Mouse (Mus musculus) liver, embryonic 12.5 days (tissue): ENCODE measurements around the gene Pcyt2. TPM values are rescaled to one million over a fixed set of nuclear protein-coding genes. Genes with fewer than 3 reads are reported as not detected.

Experiments used
- ATAC-seq: fragments of 200-750 bp; cut with Nextera tagmentation; 2 replicates; pipeline ENCODE4 v1.8.0; 2017; ENCODE audit warnings: moderate number of reproducible peaks, mild to moderate bottlenecking, moderate library complexity
- H3K27ac ChIP-seq: fragments of 300-500 bp; sonication (generic); 2 replicates; pipeline ENCODE4 v1.5.1; 2016; ENCODE audit warnings: mild to moderate bottlenecking
- H3K27me3 ChIP-seq: fragments of 300-500 bp; sonication (generic); replicated peaks from 2 replicates; pipeline ENCODE4 v1.6.1; 2016; ENCODE audit warnings: mild to moderate bottlenecking, moderate library complexity
- H3K36me3 ChIP-seq: fragments of 300-500 bp; sonication (generic); 2 replicates; pipeline ENCODE4 v1.6.1; 2016; ENCODE audit warnings: mild to moderate bottlenecking, moderate library complexity
- H3K4me1 ChIP-seq: fragments of 300-500 bp; sonication (generic); 2 replicates; pipeline ENCODE4 v1.6.1; 2016
- H3K4me2 ChIP-seq: fragments of 300-500 bp; sonication (generic); 2 replicates; pipeline ENCODE4 v1.6.1; 2016; ENCODE audit warnings: mild to moderate bottlenecking, moderate library complexity
- H3K4me3 ChIP-seq: fragments of 300-500 bp; sonication (generic); 2 replicates; pipeline ENCODE4 v1.5.1; 2016; ENCODE audit warnings: mild to moderate bottlenecking, moderate library complexity
- H3K9ac ChIP-seq: fragments of 300-500 bp; sonication (generic); 2 replicates; pipeline ENCODE4 v1.6.1; 2016; ENCODE audit warnings: mild to moderate bottlenecking, moderate library complexity
- H3K9me3 ChIP-seq: fragments of 300-500 bp; sonication (generic); replicated peaks from 2 replicates; pipeline ENCODE4 v1.6.1; 2016; ENCODE audit warnings: mild to moderate bottlenecking, moderate library complexity
- WGBS: fragments of 180-500 bp; shearing (Covaris S2); methylation state at CpG from one replicate; pipeline ENCODE4 v1.1.7; 2016; ENCODE audit not compliant: insufficient replicate concordance; 5-methylcytosine and 5-hydroxymethylcytosine counted together
- polyA plus RNA-seq: library from polyadenylated mRNA; unstranded; fragments of >200 nt; fragmentation: Nextera tagmentation; extraction: Ambion mirVana; gene quantifications from 2 replicates; pipeline ENCODE4 v1.2.1, GENCODE M21; 2016

Pcyt2 gene
- polyA plus RNA-seq, 1 experiment from 2014 or later, result 135 TPM

- no peak overlapping the region for H3K9ac ChIP-seq
- peak overlapping the region; percentile 67 for H3K27ac ChIP-seq
- peaks cover 46% of the 10 kb centered on the region for H3K36me3 ChIP-seq
- no peak for ATAC-seq
- no peaks in the 10 kb centered on the region for H3K27me3 ChIP-seq
- H3K9me3 ChIP-seq, result no peaks in the 10 kb centered on the region
- H3K4me3 ChIP-seq, result no peak overlapping the region
- peaks cover 66% of the 10 kb centered on the region for H3K4me1 ChIP-seq
- no peak overlapping the region for H3K4me2 ChIP-seq
Measured at GRCm38 (mm10) chr11:120575940-120576339, 41.8 kb downstream of the Pcyt2 start.

- Histone ChIP-seq H3K9ac (no peak overlapping the region), H3K27ac (peak overlapping the region; percentile 69; the same call in 1 of the 2 replicates), H3K27me3 (no peaks in the 10 kb centered on the region), H3K36me3 (peaks cover 51% of the 10 kb centered on the region), H3K4me2 (peak overlapping the region; percentile 96), H3K4me3 (0 out of 2 replicates have a peak overlapping the region, but pooled peaks have one; percentile 93), H3K4me1 (peaks cover 66% of the 10 kb centered on the region), H3K9me3 (no peaks in the 10 kb centered on the region)
- 77% methylated on average over 2 of the region's 2 CpGs for WGBS
- no peak for ATAC-seq
Measured at GRCm38 (mm10) chr11:120575046-120575445, 42.7 kb downstream of the Pcyt2 start.

- H3K27ac ChIP-seq, result peak overlapping the region; percentile 69
- H3K36me3 ChIP-seq, result peaks cover 51% of the 10 kb centered on the region
Measured at GRCm38 (mm10) chr11:120574278-120574600, 43.5 kb downstream of the Pcyt2 start.

GRCm38 (mm10) chr11:120573585-120574277 lies 44.0 kb downstream of the Pcyt2 start:
- no peak for ATAC-seq

More at GRCm38 (mm10) chr11:120574278-120574600, 43.5 kb downstream of the Pcyt2 start:
- Histone ChIP-seq H3K9ac (peak overlapping the region; percentile 95), H3K4me1 (peaks cover 60% of the 10 kb centered on the region), H3K27me3 (no peaks in the 10 kb centered on the region), H3K4me3 (peak overlapping the region; percentile 93), H3K9me3 (no peaks in the 10 kb centered on the region), H3K4me2 (peak overlapping the region; percentile 96)
- no peak for ATAC-seq
- WGBS, result 34% methylated on average over 5 of the region's 5 CpGs

GRCm38 (mm10) chr11:120572752-120573584 lies 44.8 kb downstream of the Pcyt2 start, which contains the start of gene P4hb:
Gene P4hb, minus strand, starts transcription at chr11:120573253.
- peak within 1 kb of the TSS; percentile 95 for H3K9ac ChIP-seq
- WGBS, result under 1% methylated on average over 94 of the region's 94 CpGs
- ATAC-seq, result peak; percentile 94
- H3K27ac ChIP-seq, result peak within 1 kb of the TSS; percentile 90
- H3K4me1 ChIP-seq, result peaks cover 49% of the 10 kb centered on the region
- H3K9me3 ChIP-seq, result no peaks in the 10 kb centered on the region
- H3K36me3 ChIP-seq, result peaks cover 51% of the 10 kb centered on the region
- H3K27me3 ChIP-seq, result no peaks in the 10 kb centered on the region
- peak within 1 kb of the TSS; percentile 93 for H3K4me3 ChIP-seq
- peak within 1 kb of the TSS; percentile 96 for H3K4me2 ChIP-seq

More at GRCm38 (mm10) chr11:120573585-120574277, 44.0 kb downstream of the Pcyt2 start:
- Histone ChIP-seq H3K27ac (peak overlapping the region; percentile 90), H3K4me3 (peak overlapping the region; percentile 93), H3K36me3 (peaks cover 51% of the 10 kb centered on the region), H3K9ac (peak overlapping the region; percentile 95), H3K4me2 (peak overlapping the region; percentile 96), H3K27me3 (no peaks in the 10 kb centered on the region), H3K9me3 (no peaks in the 10 kb centered on the region), H3K4me1 (peaks cover 55% of the 10 kb centered on the region)
- WGBS, result under 1% methylated on average over 23 of the region's 23 CpGs

- Histone ChIP-seq H3K9ac (peak overlapping the region; percentile 95), H3K9me3 (no peaks in the 10 kb centered on the region), H3K4me1 (peaks cover 49% of the 10 kb centered on the region), H3K27me3 (no peaks in the 10 kb centered on the region), H3K4me3 (peak overlapping the region; percentile 93), H3K27ac (peak overlapping the region; percentile 90), H3K36me3 (peaks cover 51% of the 10 kb centered on the region), H3K4me2 (peak overlapping the region; percentile 96)
- 0% methylated on average over 19 of the region's 24 CpGs for WGBS
- ATAC-seq, result peak; percentile 13
Measured at GRCm38 (mm10) chr11:120572417-120572751, 45.4 kb downstream of the Pcyt2 start.

- Histone ChIP-seq H3K9ac (peak overlapping the region; percentile 95), H3K36me3 (peaks cover 51% of the 10 kb centered on the region), H3K27ac (peak overlapping the region; percentile 90), H3K4me2 (peak overlapping the region; percentile 96), H3K9me3 (no peaks in the 10 kb centered on the region), H3K27me3 (no peaks in the 10 kb centered on the region), H3K4me1 (peaks cover 44% of the 10 kb centered on the region), H3K4me3 (peak overlapping the region; percentile 93)
- 5% methylated on average over 11 of the region's 11 CpGs for WGBS
- ATAC-seq, result no peak
Measured at GRCm38 (mm10) chr11:120571754-120572416, 45.9 kb downstream of the Pcyt2 start.

- Histone ChIP-seq H3K4me1 (peaks cover 39% of the 10 kb centered on the region), H3K36me3 (peaks cover 54% of the 10 kb centered on the region), H3K27me3 (no peaks in the 10 kb centered on the region), H3K4me3 (peak overlapping the region; percentile 93), H3K27ac (peak overlapping the region; percentile 90; the same call in 1 of the 2 replicates), H3K9me3 (no peaks in the 10 kb centered on the region), H3K4me2 (peak overlapping the region; percentile 96), H3K9ac (peak overlapping the region; percentile 95)
- WGBS, result 30% methylated on average over 3 of the region's 3 CpGs
- ATAC-seq, result no peak
Measured at GRCm38 (mm10) chr11:120571122-120571521, 46.6 kb downstream of the Pcyt2 start.

- Histone ChIP-seq H3K9me3 (no peaks in the 10 kb centered on the region), H3K4me3 (no peak overlapping the region), H3K27ac (no peak overlapping the region), H3K27me3 (no peaks in the 10 kb centered on the region), H3K4me2 (no peak overlapping the region), H3K36me3 (peaks cover 82% of the 10 kb centered on the region), H3K9ac (no peak overlapping the region), H3K4me1 (peaks cover 26% of the 10 kb centered on the region)
- 90% methylated on average over 6 of the region's 6 CpGs for WGBS
- ATAC-seq, result no peak
Measured at GRCm38 (mm10) chr11:120568324-120568723, 49.4 kb downstream of the Pcyt2 start.

- WGBS, result 86% methylated on average over 9 of the region's 9 CpGs
- Histone ChIP-seq H3K27me3 (no peaks in the 10 kb centered on the region), H3K9ac (no peak overlapping the region), H3K27ac (no peak overlapping the region), H3K4me1 (peaks cover 3% of the 10 kb centered on the region; the same call in 1 of the 2 replicates), H3K4me3 (no peak overlapping the region), H3K9me3 (no peaks in the 10 kb centered on the region), H3K36me3 (peaks cover 99% of the 10 kb centered on the region), H3K4me2 (no peak overlapping the region)
- ATAC-seq, result no peak
Measured at GRCm38 (mm10) chr11:120565114-120565513, 52.6 kb downstream of the Pcyt2 start.

GRCm38 (mm10) chr11:120562949-120563348 lies 54.8 kb downstream of the Pcyt2 start:
- H3K36me3 ChIP-seq, result peaks cover 92% of the 10 kb centered on the region
- no peak for ATAC-seq
- no peaks in the 10 kb centered on the region for H3K4me1 ChIP-seq
- no peaks in the 10 kb centered on the region for H3K27me3 ChIP-seq
- no peak overlapping the region for H3K9ac ChIP-seq
- no peak overlapping the region for H3K4me2 ChIP-seq
- 86% methylated on average over 13 of the region's 13 CpGs for WGBS
- no peak overlapping the region for H3K27ac ChIP-seq
- no peaks in the 10 kb centered on the region for H3K9me3 ChIP-seq
- no peak overlapping the region for H3K4me3 ChIP-seq
